Mouse (Mus musculus) thymus, adult 2 months (tissue): ENCODE measurements around the gene Ncoa5.

Experiments
- CTCF ChIP-seq: fragments of 200-500 bp; IDR thresholded peaks from 2 replicates; pipeline ENCODE4 v1.5.1; 2012; ENCODE audit warnings: mild to moderate bottlenecking, control low read depth, low read length, moderate library complexity, borderline replicate concordance; ENCODE audit not compliant: control insufficient read depth, poor library complexity, insufficient read depth; ENCODE audit errors: extremely low read depth
- POLR2A ChIP-seq: fragments of 200-500 bp; IDR thresholded peaks from 2 replicates; pipeline ENCODE4 v1.6.1; 2012; ENCODE audit warnings: mild to moderate bottlenecking, low read length, control low read depth, moderate library complexity; ENCODE audit not compliant: control insufficient read depth, poor library complexity, insufficient read depth; ENCODE audit errors: extremely low read depth

- no peak for TF ChIP-seq CTCF
- no peak for TF ChIP-seq POLR2A
Measured at GRCm38 (mm10) chr2:164968451-164968851, 66.2 kb downstream of the Ncoa5 start.
